15 mouse cellular contexts compared by ENCODE assay signal in the genomic region with DNA sequence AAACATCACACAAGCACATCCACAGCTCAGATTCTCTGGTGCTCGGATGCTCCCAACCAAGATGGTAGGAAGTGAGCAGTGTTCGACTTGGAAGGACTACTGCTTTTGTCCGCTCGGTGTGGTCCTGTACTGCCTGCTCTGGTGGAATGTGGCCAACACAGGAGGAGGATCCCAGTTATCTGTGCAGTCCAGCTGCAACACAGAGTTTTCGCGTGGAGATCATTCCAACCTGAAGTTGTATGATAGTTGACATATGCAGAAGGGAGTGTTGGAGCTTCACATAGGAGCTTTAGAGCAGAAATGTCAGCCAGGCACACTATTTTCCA. TPM values are rescaled to one million over a fixed set of nuclear protein-coding genes. Genes with fewer than 3 reads are reported as not detected.
DNase-seq lines count a peak whose midpoint lies in the region; ATAC-seq lines count a peak whose summit lies in the region.
"Had no signal": no experiment of that assay in that cellular context is flagged by ENCODE, and none has a peak within 500 bp of the region (broad histone marks: within the 10 kb centered on the region; RNA-seq: fewer than 3 reads in every experiment).

No protein-coding gene starts in this region.

- peaks cover 13% of the 10 kb centered on the region for H3K36me3 ChIP-seq in lung, embryonic 15.5 days

- no peaks in the 10 kb centered on the region for H3K4me1 ChIP-seq in lung, embryonic 15.5 days
- H3K4me1 ChIP-seq: forebrain, embryonic 12.5 days; limb, embryonic 15.5 days had no signal

- H3K9me3 ChIP-seq in lung, embryonic 15.5 days = no peaks in the 10 kb centered on the region
- H3K9me3 ChIP-seq: forebrain, embryonic 12.5 days; limb, embryonic 15.5 days had no signal

- no peaks in the 10 kb centered on the region for H3K27me3 ChIP-seq in lung, embryonic 15.5 days
- H3K27me3 ChIP-seq: forebrain, embryonic 12.5 days; limb, embryonic 15.5 days had no signal

- no peak overlapping the region for H3K9ac ChIP-seq in lung, embryonic 15.5 days
- H3K9ac ChIP-seq: forebrain, embryonic 12.5 days; hindbrain, embryonic 14.5 days; limb, embryonic 15.5 days had no signal

- no peak overlapping the region for H3K4me2 ChIP-seq in lung, embryonic 15.5 days
- H3K4me2 ChIP-seq: forebrain, embryonic 12.5 days; hindbrain, embryonic 14.5 days; limb, embryonic 15.5 days had no signal

- H3K4me3 ChIP-seq in lung, embryonic 15.5 days = no peak overlapping the region
- H3K4me3 ChIP-seq: forebrain, embryonic 12.5 days; limb, embryonic 15.5 days had no signal

- ATAC-seq in lung, embryonic 15.5 days (ENCODE audit: borderline replicate concordance, extremely low read depth, low FRiP score, low TSS enrichment) = peak; percentile 46; the same call in 1 of the 2 replicates
- ATAC-seq in common myeloid progenitor, adult 5-6 weeks (replicated peaks; ENCODE audit: low read depth, poor library complexity, severe bottlenecking) = peak; percentile 62; the same call in 1 of the 2 replicates
- peak; percentile 95 for ATAC-seq in megakaryocyte progenitor cell, adult 5-6 weeks (replicated peaks; ENCODE audit: poor library complexity)

- peak overlapping the region; percentile 65 for H3K27ac ChIP-seq in lung, embryonic 15.5 days
- H3K27ac ChIP-seq: forebrain, embryonic 12.5 days; hindbrain, embryonic 14.5 days; limb, embryonic 15.5 days had no signal

- DNase-seq in adrenal gland, postnatal 10 days = peak; percentile 10
- no peak for DNase-seq in adrenal gland, adult 8-10 months
- DNase-seq in lung, adult 18-20 months = no peak
- DNase-seq in right cerebral cortex, postnatal 14 days = no peak
- no peak for DNase-seq in layer of hippocampus, adult 8-10 months (ENCODE audit: low spot score in 2 of 2)
- DNase-seq: cerebellum, adult 11 months; embryo, embryonic 11 days; kidney, postnatal 36 days; thymus, postnatal 25 days had no signal

- 64% methylated on average over 6 of the region's 6 CpGs for WGBS in lung, embryonic 15.5 days

RNA-seq across cellular contexts. Expression of a gene that starts 33.6 kb away (rescaled TPM):
- total RNA-seq in adrenal gland, postnatal 10 days (2021) = 10 to 100 TPM; 23.5 to 25.5 TPM
- total RNA-seq in adrenal gland, adult 8-10 months (2022) = 10 to 100 TPM; 33.0 to 43.2 (median 38.8) TPM
- 23.3 and 25.4 TPM in 2 replicates for polyA plus RNA-seq in lung, embryonic 15.5 days (2015; fragmentation: Nextera tagmentation; extraction: Ambion mirVana)
- total RNA-seq in common myeloid progenitor, adult 5-6 weeks (2017) = 29.5 and 46.5 TPM in 2 replicates
- total RNA-seq in megakaryocyte progenitor cell, adult 5-6 weeks (2015) = 26.5 and 30.9 TPM in 2 replicates
- 30.6 and 45.3 TPM in 2 replicates for total RNA-seq in megakaryocyte progenitor cell, adult 5-6 weeks (2017)
- 10 to 100 TPM; 25.7 to 32.6 (median 28.6) TPM for total RNA-seq in layer of hippocampus, adult 8-10 months (2022)

RNA-seq across cellular contexts. Expression of a gene that starts 53.7 kb away (rescaled TPM):
- 100 to 1,000 TPM; 173 to 217 TPM for total RNA-seq in adrenal gland, postnatal 10 days (2021)
- total RNA-seq in adrenal gland, adult 8-10 months (2022) = 100 to 1,000 TPM; 132 to 175 (median 155) TPM
- 122 and 129 TPM in 2 replicates for polyA plus RNA-seq in lung, embryonic 15.5 days (2015; fragmentation: Nextera tagmentation; extraction: Ambion mirVana)
- total RNA-seq in common myeloid progenitor, adult 5-6 weeks (2017) = 220 and 223 TPM in 2 replicates
- total RNA-seq in megakaryocyte progenitor cell, adult 5-6 weeks (2015) = 155 and 182 TPM in 2 replicates
- 91.2 and 96.2 TPM in 2 replicates for total RNA-seq in megakaryocyte progenitor cell, adult 5-6 weeks (2017)
- 100 to 1,000 TPM; 127 to 141 (median 133) TPM for total RNA-seq in layer of hippocampus, adult 8-10 months (2022)
